Mouse (Mus musculus): ENCODE measurements around the gene Nnat. TPM values are rescaled to one million over a fixed set of nuclear protein-coding genes. Genes with fewer than 3 reads are reported as not detected.

The Nnat gene
- total RNA-seq, 4 experiments from 2014 or later = 0.87 to 26.8 (median 3.5) TPM

- no peak for DNase-seq (ENCODE audit: low spot score in 2 of 2)
These were observed 41.6 kb downstream of the Nnat start for GRCm38 (mm10) chr2:157601435-157601839.

GRCm38 (mm10) chr2:157605025-157605675 lies 45.3 kb downstream of the Nnat start:
- DNase-seq (ENCODE audit: low spot score in 2 of 2) = peak; percentile 25 to 33

GRCm38 (mm10) chr2:157607542-157608236 lies 47.8 kb downstream of the Nnat start:
- no peak for DNase-seq (ENCODE audit: low spot score in 2 of 2)

- no peak for DNase-seq (ENCODE audit: low spot score in 2 of 2)
These were observed 51.9 kb downstream of the Nnat start for GRCm38 (mm10) chr2:157611735-157612134.

Small RNA genes lying within 50 kb of the gene (microRNA-seq; reads per million reads assigned to microRNA genes)
- gene Gm23134 = not detected

Other genes with a start within 250 kb of the Nnat start
- not detected for gene Ghrh, start 212.6 kb upstream of the Nnat start, total RNA-seq (2022)
- gene Manbal, start 192.5 kb upstream of the Nnat start, total RNA-seq (2022) = 10 to 100 TPM; 16.4 to 18.4 (median 17.4) TPM
- gene Src, start 141.6 kb upstream of the Nnat start, total RNA-seq (2022) = 1 to 10 TPM; 1.3 to 2.3 (median 1.7) TPM
- 10 to 100 TPM; 28.7 to 37.0 (median 33.3) TPM for gene Blcap, start 11.2 kb downstream of the Nnat start, total RNA-seq (2022)
- 10 to 100 TPM in 3 of 4 experiments, 1 to 10 TPM in 1; 9.3 to 12.8 (median 11.1) TPM for gene Ctnnbl1, start 177.3 kb downstream of the Nnat start, total RNA-seq (2022)

All from gastrocnemius, adult 8-10 months (tissue).